Mouse (Mus musculus) thymus, adult 2 months (tissue): ENCODE measurements around the gene Iqsec2.

Source experiments
- CTCF ChIP-seq: fragments of 200-500 bp; IDR thresholded peaks from 2 replicates; pipeline ENCODE4 v1.5.1; 2012; ENCODE audit warnings: mild to moderate bottlenecking, control low read depth, low read length, moderate library complexity, borderline replicate concordance; ENCODE audit not compliant: control insufficient read depth, poor library complexity, insufficient read depth; ENCODE audit errors: extremely low read depth
- POLR2A ChIP-seq: fragments of 200-500 bp; IDR thresholded peaks from 2 replicates; pipeline ENCODE4 v1.6.1; 2012; ENCODE audit warnings: mild to moderate bottlenecking, low read length, control low read depth, moderate library complexity; ENCODE audit not compliant: control insufficient read depth, poor library complexity, insufficient read depth; ENCODE audit errors: extremely low read depth

DNA sequence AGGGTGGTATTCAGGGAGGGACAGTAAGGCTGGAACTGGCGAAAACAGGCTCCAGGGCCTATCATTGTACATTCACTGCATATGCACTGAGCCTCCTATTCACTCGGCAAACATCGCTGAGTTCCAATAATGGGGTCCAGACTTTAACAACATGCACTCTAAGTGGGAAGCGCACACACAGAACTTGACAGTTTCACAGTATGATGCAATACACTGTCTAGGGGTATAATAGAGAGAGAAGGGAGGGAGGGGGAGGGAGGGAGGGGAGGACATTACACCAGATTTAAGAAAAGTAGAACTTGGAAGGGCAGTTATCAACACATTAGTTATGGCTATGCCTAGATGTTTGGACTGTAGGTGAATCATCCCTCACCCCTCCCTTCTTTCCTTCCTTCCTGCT lies 59.2 kb downstream of the Iqsec2 start:
- TF ChIP-seq POLR2A (no peak), CTCF (no peak)
